Mouse (Mus musculus) layer of hippocampus, adult 11-12 months (tissue): ENCODE data around the gene Rap1gap2.

Experiments used
- DNase-seq: peaks from one replicate; pipeline ENCODE4 v3.0.0; 2022; ENCODE audit warnings: low spot score

The Rap1gap2 gene

GRCm38 (mm10) chr11:74409757-74410174 lies 200.9 kb downstream of the Rap1gap2 start:
- no peak for DNase-seq

GRCm38 (mm10) chr11:74409447-74409754 lies 201.3 kb downstream of the Rap1gap2 start:
- DNase-seq, result no peak

- peak; percentile 87 for DNase-seq
Measured at GRCm38 (mm10) chr11:74408587-74409446, 201.9 kb downstream of the Rap1gap2 start.

- no peak for DNase-seq
Measured at GRCm38 (mm10) chr11:74405201-74405600, 205.5 kb downstream of the Rap1gap2 start.

GRCm38 (mm10) chr11:74404216-74404615 lies 206.5 kb downstream of the Rap1gap2 start:
- no peak for DNase-seq

- DNase-seq, result no peak
Measured at GRCm38 (mm10) chr11:74402126-74402525, 208.6 kb downstream of the Rap1gap2 start.

GRCm38 (mm10) chr11:74395583-74395982 lies 215.1 kb downstream of the Rap1gap2 start:
- DNase-seq, result no peak

GRCm38 (mm10) chr11:74393489-74393888 lies 217.2 kb downstream of the Rap1gap2 start:
- no peak for DNase-seq

- no peak for DNase-seq
Measured at GRCm38 (mm10) chr11:74392903-74393302, 217.8 kb downstream of the Rap1gap2 start.

- no peak for DNase-seq
Measured at GRCm38 (mm10) chr11:74391899-74392298, 218.8 kb downstream of the Rap1gap2 start.

GRCm38 (mm10) chr11:74387203-74387602 lies 223.5 kb downstream of the Rap1gap2 start:
- no peak for DNase-seq

- DNase-seq, result no peak
Measured at GRCm38 (mm10) chr11:74385674-74386073, 225.0 kb downstream of the Rap1gap2 start.

- no peak for DNase-seq
Measured at GRCm38 (mm10) chr11:74379166-74379873, 231.4 kb downstream of the Rap1gap2 start.

GRCm38 (mm10) chr11:74376847-74377246 lies 233.9 kb downstream of the Rap1gap2 start:
- peak; percentile 68 for DNase-seq

GRCm38 (mm10) chr11:74371393-74372100 lies 239.2 kb downstream of the Rap1gap2 start:
- peak; percentile 76 for DNase-seq

- no peak for DNase-seq
Measured at GRCm38 (mm10) chr11:74361769-74362168, 248.9 kb downstream of the Rap1gap2 start, which contains the start of gene Olfr412. TSS of gene Olfr412 (plus strand) at chr11:74362069.

GRCm38 (mm10) chr11:74352550-74352949 lies 258.2 kb downstream of the Rap1gap2 start, which contains the start of gene Olfr411:
TSS of gene Olfr411 (minus strand) at chr11:74352650.
- no peak for DNase-seq

GRCm38 (mm10) chr11:74337931-74338330 lies 272.8 kb downstream of the Rap1gap2 start, which contains the start of gene Olfr410:
TSS of gene Olfr410 (minus strand) at chr11:74338031.
- no peak for DNase-seq
